Mouse (Mus musculus): Measurements from ENCODE around the gene Hectd1.

DNA sequence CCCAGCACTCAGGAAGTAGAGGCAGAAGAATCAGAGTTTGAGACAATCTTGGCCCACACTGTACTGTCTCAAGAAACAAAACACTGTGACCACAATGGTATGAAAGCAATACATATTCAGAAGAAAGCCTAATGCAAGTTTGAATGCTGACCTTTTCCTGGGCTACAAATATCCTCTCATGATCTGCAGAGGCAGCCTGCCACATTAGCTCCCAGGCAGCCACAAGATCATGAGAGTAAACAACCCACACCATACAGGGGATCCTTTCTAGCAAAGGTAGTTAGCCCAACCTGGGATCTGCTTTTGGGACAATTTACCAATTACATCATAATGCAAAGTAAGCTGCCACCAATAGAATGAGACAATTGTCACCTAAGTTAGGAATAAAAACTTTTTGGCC lies 18.8 kb downstream of the Hectd1 start:
- TF ChIP-seq POLR2A (IDR thresholded peaks at IDR 0.05; ENCODE audit: control insufficient read depth, low read depth, low read length) (no peak), CTCF (IDR thresholded peaks at IDR 0.05; ENCODE audit: control insufficient read depth, insufficient read depth, insufficient replicate concordance, low read depth, low read length) (no peak)

All from testis, adult 2 months (tissue).